Mouse (Mus musculus) megakaryocyte-erythroid progenitor cell, adult 5 weeks (primary cell): ENCODE measurements around the gene Gsg1l. TPM values are rescaled to one million over a fixed set of nuclear protein-coding genes. Genes with fewer than 3 reads are reported as not detected.

ENCODE experiments used
- polyA plus RNA-seq: library from polyadenylated mRNA; stranded (reverse); fragments of >175 nt; gene quantifications from 2 replicates; pipeline ENCODE4 v1.2.3, GENCODE M21; 2012

Gene Gsg1l
- 0.01 TPM in 1 of 2 replicates, not detected in the other for polyA plus RNA-seq

GRCm38 (mm10) chr7:126082286-126082741 is at the start of gene Gsg1l:
TSS of gene Gsg1l (minus strand) at chr7:126082411.

Other genes starting within 250 kb of the Gsg1l start
- gene Xpo6, start 118.1 kb upstream of the Gsg1l start, polyA plus RNA-seq = 120 and 147 TPM in 2 replicates
- gene Sbk1, start 190.2 kb upstream of the Gsg1l start, polyA plus RNA-seq = 13.4 and 14.1 TPM in 2 replicates